Mouse (Mus musculus): ENCODE measurements around the gene Tia1. TPM values are rescaled to one million over a fixed set of nuclear protein-coding genes. Genes with fewer than 3 reads are reported as not detected.
A peak's percentile ranks its signal among the peaks of the same experiment; 100 is the strongest.

The Tia1 gene
- polyA plus RNA-seq (2012; ENCODE audit: insufficient read depth, insufficient read length, low replicate concordance, missing spikeins), result 194 and 323 TPM in 2 replicates

- under 1% methylated on average over 62 of the region's 62 CpGs for WGBS
- no peak for TF ChIP-seq CTCF (IDR thresholded peaks at IDR 0.05; ENCODE audit: insufficient read depth, low read depth, low read length)
- TF ChIP-seq POLR2A (IDR thresholded peaks at IDR 0.05; ENCODE audit: insufficient read depth, low read depth, low read length), result peak; percentile 80
- Histone ChIP-seq H3K4me1 (ENCODE audit: control insufficient read depth, insufficient read depth, low read length) (no peaks in the 10 kb centered on the region), H3K27ac (ENCODE audit: insufficient read depth, low read depth, low read length) (peak within 1 kb of the TSS; percentile 99), H3K4me3 (ENCODE audit: insufficient read depth, low read depth, low read length) (peak within 1 kb of the TSS; percentile 81)
These were observed at the start of gene Tia1 for GRCm38 (mm10) chr6:86404100-86404861. Tia1 (plus strand) TSS chr6:86404219.

GRCm38 (mm10) chr6:86354948-86355347 lies 49.1 kb upstream of the Tia1 start:
- H3K4me1 ChIP-seq (ENCODE audit: control insufficient read depth, insufficient read depth, low read length), result no peaks in the 10 kb centered on the region
- TF ChIP-seq CTCF (IDR thresholded peaks at IDR 0.05; ENCODE audit: insufficient read depth, low read depth, low read length) (no peak), POLR2A (IDR thresholded peaks at IDR 0.05; ENCODE audit: insufficient read depth, low read depth, low read length) (no peak)
- WGBS, result 90% methylated on average over 3 of the region's 3 CpGs
- H3K4me3 ChIP-seq (ENCODE audit: insufficient read depth, low read depth, low read length), result no peak overlapping the region
- H3K27ac ChIP-seq (ENCODE audit: insufficient read depth, low read depth, low read length), result no peak overlapping the region

- Histone ChIP-seq H3K4me3 (ENCODE audit: insufficient read depth, low read depth, low read length) (no peak overlapping the region), H3K27ac (ENCODE audit: insufficient read depth, low read depth, low read length) (no peak overlapping the region), H3K4me1 (ENCODE audit: control insufficient read depth, insufficient read depth, low read length) (no peaks in the 10 kb centered on the region)
- 78% methylated on average over 9 of the region's 9 CpGs for WGBS
- TF ChIP-seq CTCF (IDR thresholded peaks at IDR 0.05; ENCODE audit: insufficient read depth, low read depth, low read length) (no peak), POLR2A (IDR thresholded peaks at IDR 0.05; ENCODE audit: insufficient read depth, low read depth, low read length) (no peak)
These were observed 47.1 kb upstream of the Tia1 start for GRCm38 (mm10) chr6:86356956-86357355.

- 74% methylated on average over 7 of the region's 7 CpGs for WGBS
- Histone ChIP-seq H3K4me3 (ENCODE audit: insufficient read depth, low read depth, low read length) (no peak overlapping the region), H3K27ac (ENCODE audit: insufficient read depth, low read depth, low read length) (no peak overlapping the region), H3K4me1 (ENCODE audit: control insufficient read depth, insufficient read depth, low read length) (0 out of 2 replicates have a peak, but pooled peaks cover 3% of the 10 kb centered on the region)
- TF ChIP-seq POLR2A (IDR thresholded peaks at IDR 0.05; ENCODE audit: insufficient read depth, low read depth, low read length) (no peak), CTCF (IDR thresholded peaks at IDR 0.05; ENCODE audit: insufficient read depth, low read depth, low read length) (no peak)
These were observed 43.3 kb upstream of the Tia1 start for GRCm38 (mm10) chr6:86360691-86361090.

- Histone ChIP-seq H3K4me3 (ENCODE audit: insufficient read depth, low read depth, low read length) (no peak overlapping the region), H3K27ac (ENCODE audit: insufficient read depth, low read depth, low read length) (no peak overlapping the region), H3K4me1 (ENCODE audit: control insufficient read depth, insufficient read depth, low read length) (peaks cover 6% of the 10 kb centered on the region)
- TF ChIP-seq POLR2A (IDR thresholded peaks at IDR 0.05; ENCODE audit: insufficient read depth, low read depth, low read length), result no peak
- no peak for TF ChIP-seq CTCF (IDR thresholded peaks at IDR 0.05; ENCODE audit: insufficient read depth, low read depth, low read length)
- WGBS, result 88% methylated on average over 7 of the region's 7 CpGs
These were observed 42.6 kb upstream of the Tia1 start for GRCm38 (mm10) chr6:86361373-86361772.

GRCm38 (mm10) chr6:86364442-86365141 lies 39.4 kb upstream of the Tia1 start:
- Histone ChIP-seq H3K27ac (ENCODE audit: insufficient read depth, low read depth, low read length) (peak overlapping the region; percentile 45), H3K4me3 (ENCODE audit: insufficient read depth, low read depth, low read length) (peak overlapping the region; percentile 30), H3K4me1 (ENCODE audit: control insufficient read depth, insufficient read depth, low read length) (peaks cover 9% of the 10 kb centered on the region)
- TF ChIP-seq CTCF (IDR thresholded peaks at IDR 0.05; ENCODE audit: insufficient read depth, low read depth, low read length) (no peak), POLR2A (IDR thresholded peaks at IDR 0.05; ENCODE audit: insufficient read depth, low read depth, low read length) (no peak)
- under 1% methylated on average over 17 of the region's 17 CpGs for WGBS

- under 1% methylated on average over 76 of the region's 76 CpGs for WGBS
- H3K4me3 ChIP-seq (ENCODE audit: insufficient read depth, low read depth, low read length), result peak within 1 kb of the TSS; percentile 80
- H3K4me1 ChIP-seq (ENCODE audit: control insufficient read depth, insufficient read depth, low read length), result peaks cover 9% of the 10 kb centered on the region
- TF ChIP-seq POLR2A (IDR thresholded peaks at IDR 0.05; ENCODE audit: insufficient read depth, low read depth, low read length) (peak; percentile 63), CTCF (IDR thresholded peaks at IDR 0.05; ENCODE audit: insufficient read depth, low read depth, low read length) (peak; percentile 93)
- peak within 1 kb of the TSS; percentile 88 for H3K27ac ChIP-seq (ENCODE audit: insufficient read depth, low read depth, low read length)
These were observed 38.5 kb upstream of the Tia1 start, which contains the start of gene Fam136a for GRCm38 (mm10) chr6:86365371-86366124. Fam136a (plus strand) TSS chr6:86365646.

GRCm38 (mm10) chr6:86366125-86366852 lies 37.7 kb upstream of the Tia1 start:
- WGBS, result 26% methylated on average over 25 of the region's 25 CpGs
- Histone ChIP-seq H3K27ac (ENCODE audit: insufficient read depth, low read depth, low read length) (peak overlapping the region; percentile 88), H3K4me1 (ENCODE audit: control insufficient read depth, insufficient read depth, low read length) (peaks cover 9% of the 10 kb centered on the region), H3K4me3 (ENCODE audit: insufficient read depth, low read depth, low read length) (peak overlapping the region; percentile 80)
- TF ChIP-seq POLR2A (IDR thresholded peaks at IDR 0.05; ENCODE audit: insufficient read depth, low read depth, low read length) (no peak), CTCF (IDR thresholded peaks at IDR 0.05; ENCODE audit: insufficient read depth, low read depth, low read length) (no peak)

Data from olfactory bulb, adult 2 months (tissue).